Mouse (Mus musculus) hindbrain, embryonic 16.5 days (tissue): ENCODE results near the gene Prkd1. TPM values are rescaled to one million over a fixed set of nuclear protein-coding genes. Genes with fewer than 3 reads are reported as not detected.

Experiments used
- ATAC-seq: fragments of 200-750 bp; cut with Nextera tagmentation; 2 replicates; pipeline ENCODE4 v1.8.0; 2017; ENCODE audit warnings: moderate TSS enrichment, moderate library complexity
- H3K27ac ChIP-seq: fragments of 300-500 bp; sonication (generic); 2 replicates; pipeline ENCODE4 v1.5.1; 2014; ENCODE audit warnings: low read depth, mild to moderate bottlenecking, control low read depth, low read length, moderate library complexity
- H3K27me3 ChIP-seq: fragments of 300-500 bp; sonication (generic); replicated peaks from 2 replicates; pipeline ENCODE4 v1.6.1; 2014; ENCODE audit warnings: low read length; ENCODE audit not compliant: control insufficient read depth, insufficient read depth
- H3K36me3 ChIP-seq: fragments of 300-500 bp; sonication (generic); 2 replicates; pipeline ENCODE4 v1.6.1; 2014; ENCODE audit warnings: mild to moderate bottlenecking, low read length, moderate library complexity, mixed read lengths; ENCODE audit not compliant: control insufficient read depth, insufficient read depth
- H3K4me1 ChIP-seq: fragments of 300-500 bp; sonication (generic); 2 replicates; pipeline ENCODE4 v1.6.1; 2014; ENCODE audit warnings: low read depth, low read length; ENCODE audit not compliant: control insufficient read depth, insufficient read depth
- H3K4me2 ChIP-seq: fragments of 300-500 bp; sonication (generic); 2 replicates; pipeline ENCODE4 v1.6.1; 2014; ENCODE audit warnings: mild to moderate bottlenecking, low read length, control low read depth, moderate library complexity
- H3K4me3 ChIP-seq: fragments of 300-500 bp; sonication (generic); 2 replicates; pipeline ENCODE4 v1.5.1; 2014; ENCODE audit warnings: mild to moderate bottlenecking, low read length, control low read depth, moderate library complexity
- H3K9ac ChIP-seq: fragments of 300-500 bp; sonication (generic); 2 replicates; pipeline ENCODE4 v1.6.1; 2014; ENCODE audit warnings: low read depth, mild to moderate bottlenecking, control low read depth, low read length, moderate library complexity
- H3K9me3 ChIP-seq: fragments of 300-500 bp; sonication (generic); 2 replicates; pipeline ENCODE4 v1.6.1; 2014; ENCODE audit warnings: mild to moderate bottlenecking, low read length, moderate library complexity; ENCODE audit not compliant: control insufficient read depth
- WGBS: fragments of 180-500 bp; shearing (Covaris S2); extraction: QIAGEN DNeasy Blood & Tissue Kit; methylation state at CpG from one replicate; pipeline ENCODE4 v1.1.7; 2014; 5-methylcytosine and 5-hydroxymethylcytosine counted together
- polyA plus RNA-seq: library from polyadenylated mRNA; unstranded; fragments of >200 nt; fragmentation: Nextera tagmentation; extraction: Ambion mirVana; gene quantifications from 2 replicates; pipeline ENCODE4 v1.2.1, GENCODE M21; 2015

Gene Prkd1
- polyA plus RNA-seq, 1 experiment from 2014 or later, result 1.7 TPM

GRCm38 (mm10) chr12:50540793-50541192 lies 108.1 kb downstream of the Prkd1 start:
- H3K4me2 ChIP-seq, result no peak overlapping the region
- H3K27me3 ChIP-seq, result no peaks in the 10 kb centered on the region
- WGBS, result 88% methylated on average over 5 of the region's 5 CpGs
- no peak overlapping the region for H3K9ac ChIP-seq
- no peak overlapping the region for H3K4me3 ChIP-seq
- H3K27ac ChIP-seq, result no peak overlapping the region
- no peak for ATAC-seq
- no peaks in the 10 kb centered on the region for H3K36me3 ChIP-seq
- H3K4me1 ChIP-seq, result peaks cover 3% of the 10 kb centered on the region
- no peaks in the 10 kb centered on the region for H3K9me3 ChIP-seq

GRCm38 (mm10) chr12:50538296-50538965 lies 110.5 kb downstream of the Prkd1 start:
- H3K4me2 ChIP-seq, result no peak overlapping the region
- 0 out of 2 replicates have a peak, but pooled peaks have one; percentile 34 for ATAC-seq

GRCm38 (mm10) chr12:50537761-50538160 lies 111.1 kb downstream of the Prkd1 start:
- H3K4me2 ChIP-seq, result no peak overlapping the region
- H3K9ac ChIP-seq, result no peak overlapping the region
- H3K36me3 ChIP-seq, result no peaks in the 10 kb centered on the region
- no peaks in the 10 kb centered on the region for H3K9me3 ChIP-seq
- 76% methylated on average over 2 of the region's 2 CpGs for WGBS
- no peaks in the 10 kb centered on the region for H3K4me1 ChIP-seq
- no peak overlapping the region for H3K27ac ChIP-seq
- H3K27me3 ChIP-seq, result no peaks in the 10 kb centered on the region
- no peak overlapping the region for H3K4me3 ChIP-seq
- no peak for ATAC-seq

More at GRCm38 (mm10) chr12:50538296-50538965, 110.5 kb downstream of the Prkd1 start:
- Histone ChIP-seq H3K27me3 (no peaks in the 10 kb centered on the region), H3K9me3 (no peaks in the 10 kb centered on the region), H3K9ac (no peak overlapping the region), H3K4me3 (no peak overlapping the region), H3K36me3 (no peaks in the 10 kb centered on the region), H3K4me1 (no peaks in the 10 kb centered on the region), H3K27ac (no peak overlapping the region)
- 56% methylated on average over 3 of the region's 3 CpGs for WGBS

- WGBS, result 57% methylated on average over 1 of the region's 1 CpGs
- H3K4me1 ChIP-seq, result no peaks in the 10 kb centered on the region
- no peaks in the 10 kb centered on the region for H3K36me3 ChIP-seq
- no peaks in the 10 kb centered on the region for H3K9me3 ChIP-seq
- no peak overlapping the region for H3K4me3 ChIP-seq
- no peak overlapping the region for H3K4me2 ChIP-seq
- H3K27ac ChIP-seq, result no peak overlapping the region
- H3K27me3 ChIP-seq, result no peaks in the 10 kb centered on the region
- ATAC-seq, result no peak
- H3K9ac ChIP-seq, result no peak overlapping the region
Observed at GRCm38 (mm10) chr12:50537006-50537405, 111.9 kb downstream of the Prkd1 start.

- WGBS, result 81% methylated on average over 1 of the region's 1 CpGs
- Histone ChIP-seq H3K9ac (no peak overlapping the region), H3K4me2 (no peak overlapping the region), H3K27ac (no peak overlapping the region), H3K27me3 (no peaks in the 10 kb centered on the region), H3K4me1 (no peaks in the 10 kb centered on the region), H3K9me3 (no peaks in the 10 kb centered on the region), H3K4me3 (no peak overlapping the region), H3K36me3 (no peaks in the 10 kb centered on the region)
- ATAC-seq, result no peak
Observed at GRCm38 (mm10) chr12:50528633-50529032, 120.3 kb downstream of the Prkd1 start.

- Histone ChIP-seq H3K4me2 (no peak overlapping the region), H3K4me3 (no peak overlapping the region), H3K9me3 (no peaks in the 10 kb centered on the region), H3K27me3 (no peaks in the 10 kb centered on the region), H3K27ac (no peak overlapping the region), H3K36me3 (no peaks in the 10 kb centered on the region), H3K9ac (no peak overlapping the region), H3K4me1 (no peaks in the 10 kb centered on the region)
- 84% methylated on average over 2 of the region's 2 CpGs for WGBS
- no peak for ATAC-seq
Observed at GRCm38 (mm10) chr12:50524061-50524460, 124.8 kb downstream of the Prkd1 start.

GRCm38 (mm10) chr12:50514526-50514925 lies 134.4 kb downstream of the Prkd1 start:
- no peaks in the 10 kb centered on the region for H3K9me3 ChIP-seq
- WGBS, result 59% methylated on average over 2 of the region's 2 CpGs
- H3K27me3 ChIP-seq, result no peaks in the 10 kb centered on the region
- H3K36me3 ChIP-seq, result no peaks in the 10 kb centered on the region
- no peaks in the 10 kb centered on the region for H3K4me1 ChIP-seq
- ATAC-seq, result no peak
- no peak overlapping the region for H3K4me2 ChIP-seq
- H3K27ac ChIP-seq, result no peak overlapping the region
- H3K9ac ChIP-seq, result no peak overlapping the region
- H3K4me3 ChIP-seq, result no peak overlapping the region

- Histone ChIP-seq H3K4me2 (no peak overlapping the region), H3K4me1 (no peaks in the 10 kb centered on the region), H3K4me3 (no peak overlapping the region), H3K9ac (no peak overlapping the region), H3K27ac (no peak overlapping the region), H3K9me3 (no peaks in the 10 kb centered on the region), H3K27me3 (no peaks in the 10 kb centered on the region), H3K36me3 (no peaks in the 10 kb centered on the region)
- WGBS, result 83% methylated on average over 4 of the region's 4 CpGs
- no peak for ATAC-seq
Observed at GRCm38 (mm10) chr12:50511486-50512225, 137.2 kb downstream of the Prkd1 start.

GRCm38 (mm10) chr12:50508762-50509161 lies 140.1 kb downstream of the Prkd1 start:
- Histone ChIP-seq H3K4me2 (no peak overlapping the region), H3K9me3 (no peaks in the 10 kb centered on the region), H3K4me1 (no peaks in the 10 kb centered on the region), H3K4me3 (no peak overlapping the region), H3K27ac (no peak overlapping the region), H3K36me3 (no peaks in the 10 kb centered on the region), H3K9ac (no peak overlapping the region), H3K27me3 (no peaks in the 10 kb centered on the region)
- ATAC-seq, result no peak
- WGBS, result 90% methylated on average over 2 of the region's 2 CpGs
